8 mouse cellular contexts compared by ENCODE assay signal in the genomic region with DNA sequence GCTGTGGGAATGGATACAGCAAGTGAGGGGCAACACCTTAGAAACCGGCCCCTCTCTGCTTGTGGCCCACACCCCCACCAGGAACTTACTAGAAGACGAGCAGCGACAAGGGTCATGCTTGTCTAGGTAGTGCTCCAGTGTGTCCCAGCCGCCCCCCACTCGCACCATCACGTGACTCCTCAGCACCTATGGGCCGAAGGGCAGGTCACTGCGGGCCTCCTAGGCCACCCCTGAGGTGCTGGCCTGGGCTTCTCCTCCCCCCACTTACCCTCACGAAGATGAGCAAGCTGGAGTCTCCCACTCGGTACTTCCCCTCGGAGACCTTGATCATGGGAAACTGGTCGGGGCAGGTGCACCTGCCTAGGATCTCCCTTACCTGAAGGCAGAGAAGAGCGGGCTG. TPM values are rescaled to one million over a fixed set of nuclear protein-coding genes. Genes with fewer than 3 reads are reported as not detected.
DNase-seq lines count a peak whose midpoint lies in the region; ATAC-seq and TF ChIP-seq lines count a peak whose summit lies in the region.

No protein-coding gene starts in this region.

- H3K9me3 ChIP-seq in erythroblast, embryonic 14.5 days (ENCODE audit: control insufficient read depth, low read length) = peaks cover 24% of the 10 kb centered on the region
- H3K9me3 ChIP-seq in hindbrain, embryonic 10.5 days = no peaks in the 10 kb centered on the region
- H3K9me3 ChIP-seq in midbrain, embryonic 10.5 days (replicated peaks) = no peaks in the 10 kb centered on the region

- H3K4me3 ChIP-seq in erythroblast, embryonic 14.5 days (replicated peaks) = peak overlapping the region; percentile 33
- H3K4me3 ChIP-seq in hindbrain, embryonic 10.5 days = peak overlapping the region; percentile 51
- H3K4me3 ChIP-seq in midbrain, embryonic 10.5 days = peak overlapping the region; percentile 54
- H3K4me3 ChIP-seq in cerebellum, adult 2 months (replicated peaks; ENCODE audit: insufficient read depth, low read depth, low read length) = no peak overlapping the region

- H3K4me1 ChIP-seq in erythroblast, embryonic 14.5 days (ENCODE audit: control insufficient read depth) = peaks cover 57% of the 10 kb centered on the region
- peaks cover 75% of the 10 kb centered on the region for H3K4me1 ChIP-seq in hindbrain, embryonic 10.5 days (replicated peaks)
- H3K4me1 ChIP-seq in midbrain, embryonic 10.5 days = peaks cover 78% of the 10 kb centered on the region
- H3K4me1 ChIP-seq in cerebellum, adult 2 months (ENCODE audit: control insufficient read depth, insufficient read depth, low read length) = peaks cover 16% of the 10 kb centered on the region

- TF ChIP-seq POLR2A in cerebellum, adult 2 months (IDR thresholded peaks at IDR 0.05; ENCODE audit: borderline replicate concordance, insufficient read depth, low read length) = no peak

- no peak for TF ChIP-seq CTCF in cerebellum, adult 2 months (IDR thresholded peaks at IDR 0.05; ENCODE audit: borderline replicate concordance, insufficient read depth, low read depth, low read length)

- H3K27me3 ChIP-seq in erythroblast, embryonic 14.5 days (ENCODE audit: control insufficient read depth) = peaks cover 77% of the 10 kb centered on the region
- H3K27me3 ChIP-seq in hindbrain, embryonic 10.5 days (ENCODE audit: insufficient read depth, poor library complexity, severe bottlenecking) = peaks cover 76% of the 10 kb centered on the region
- peaks cover 78% of the 10 kb centered on the region for H3K27me3 ChIP-seq in midbrain, embryonic 10.5 days (ENCODE audit: low read depth, poor library complexity, severe bottlenecking)
- no peaks in the 10 kb centered on the region; the same call in 1 of the 2 replicates for H3K27me3 ChIP-seq in cerebellum, adult 2 months (ENCODE audit: control insufficient read depth, insufficient read depth, low read length)

- 10% methylated on average over 13 of the region's 13 CpGs for WGBS in hindbrain, embryonic 10.5 days
- WGBS in midbrain, embryonic 10.5 days = 10% methylated on average over 13 of the region's 13 CpGs
- 39% methylated on average over 13 of the region's 13 CpGs for WGBS in cerebellum, adult 2 months

- ATAC-seq in erythroblast, adult 5-6 weeks (replicated peaks; ENCODE audit: low FRiP score, poor library complexity, severe bottlenecking) = no peak

- DNase-seq in CD4-positive helper T cell, adult 2 months (ENCODE audit: low read depth, low spot score) = peak; percentile 40
- DNase-seq in hindbrain, embryonic 10.5 days (ENCODE audit: low spot score) = peak; percentile 20
- DNase-seq in midbrain, embryonic 10.5 days (ENCODE audit: low spot score) = no peak
- no peak for DNase-seq in urinary bladder, postnatal 4 days (ENCODE audit: low spot score in 2 of 2)
- no peak for DNase-seq in cerebellum, adult 2 months
- no peak for DNase-seq in adrenal gland, postnatal 10 days

- H3K36me3 ChIP-seq in erythroblast, embryonic 14.5 days (ENCODE audit: control insufficient read depth) = peaks cover 12% of the 10 kb centered on the region
- peaks cover under 1% of the 10 kb centered on the region; the same call in 1 of the 2 replicates for H3K36me3 ChIP-seq in hindbrain, embryonic 10.5 days
- H3K36me3 ChIP-seq in midbrain, embryonic 10.5 days = peaks cover 5% of the 10 kb centered on the region; the same call in 1 of the 2 replicates

- H3K27ac ChIP-seq in hindbrain, embryonic 10.5 days = peak overlapping the region; percentile 76; the same call in 1 of the 2 replicates
- H3K27ac ChIP-seq in midbrain, embryonic 10.5 days (replicated peaks) = peak overlapping the region; percentile 74
- no peak overlapping the region for H3K27ac ChIP-seq in cerebellum, adult 2 months (ENCODE audit: insufficient read depth, low read length)

RNA-seq across cellular contexts. Expression of a gene that starts 2.8 kb away (rescaled TPM):
- 1.7 and 2.3 TPM in 2 replicates for polyA plus RNA-seq in erythroblast, embryonic 14.5 days (2012)
- total RNA-seq in erythroblast, adult 5-6 weeks (2015; ENCODE audit: low replicate concordance) = 0.58 TPM in 1 of 2 replicates, not detected in the other
- total RNA-seq in erythroblast, adult 5-6 weeks (2017; ENCODE audit: low replicate concordance) = 0.34 and 0.56 TPM in 2 replicates
- 25.5 and 34.9 TPM in 2 replicates for polyA plus RNA-seq in hindbrain, embryonic 10.5 days (2016; fragmentation: Nextera tagmentation; extraction: Ambion mirVana)
- polyA plus RNA-seq in midbrain, embryonic 10.5 days (2016; fragmentation: Nextera tagmentation; extraction: Ambion mirVana) = 22.0 and 23.6 TPM in 2 replicates
- polyA plus RNA-seq in cerebellum, adult 2 months (2012; rRNA removed) = 52.2 and 57.4 TPM in 2 replicates
- total RNA-seq in adrenal gland, postnatal 10 days (2021) = 10 to 100 TPM; 28.0 to 32.8 TPM

RNA-seq across cellular contexts. Expression of a gene that starts 4.4 kb away (rescaled TPM):
- polyA plus RNA-seq in erythroblast, embryonic 14.5 days (2012) = not detected in 2 replicates
- total RNA-seq in erythroblast, adult 5-6 weeks (2015; ENCODE audit: low replicate concordance) = not detected in 2 replicates
- total RNA-seq in erythroblast, adult 5-6 weeks (2017; ENCODE audit: low replicate concordance) = not detected in 2 replicates
- polyA plus RNA-seq in hindbrain, embryonic 10.5 days (2016; fragmentation: Nextera tagmentation; extraction: Ambion mirVana) = 0.44 and 0.84 TPM in 2 replicates
- 0.44 and 1.2 TPM in 2 replicates for polyA plus RNA-seq in midbrain, embryonic 10.5 days (2016; fragmentation: Nextera tagmentation; extraction: Ambion mirVana)
- 2.3 and 2.9 TPM in 2 replicates for polyA plus RNA-seq in cerebellum, adult 2 months (2012; rRNA removed)
- under 1 TPM; 0.33 to 0.97 TPM for total RNA-seq in adrenal gland, postnatal 10 days (2021)

RNA-seq across cellular contexts. Expression of a gene that starts 36.4 kb away (rescaled TPM):
- polyA plus RNA-seq in erythroblast, embryonic 14.5 days (2012) = 1.6 and 2.0 TPM in 2 replicates
- 5.6 and 9.2 TPM in 2 replicates for total RNA-seq in erythroblast, adult 5-6 weeks (2015; ENCODE audit: low replicate concordance)
- 4.5 and 10.9 TPM in 2 replicates for total RNA-seq in erythroblast, adult 5-6 weeks (2017; ENCODE audit: low replicate concordance)
- 29.1 and 29.3 TPM in 2 replicates for polyA plus RNA-seq in hindbrain, embryonic 10.5 days (2016; fragmentation: Nextera tagmentation; extraction: Ambion mirVana)
- polyA plus RNA-seq in midbrain, embryonic 10.5 days (2016; fragmentation: Nextera tagmentation; extraction: Ambion mirVana) = 33.0 and 33.6 TPM in 2 replicates
- polyA plus RNA-seq in cerebellum, adult 2 months (2012; rRNA removed) = 27.6 and 29.5 TPM in 2 replicates
- total RNA-seq in adrenal gland, postnatal 10 days (2021) = 10 to 100 TPM; 18.5 to 24.5 TPM

RNA-seq across cellular contexts. Expression of a gene that starts 36.7 kb away (rescaled TPM):
- 130 and 171 TPM in 2 replicates for polyA plus RNA-seq in erythroblast, embryonic 14.5 days (2012)
- 139 and 186 TPM in 2 replicates for total RNA-seq in erythroblast, adult 5-6 weeks (2015; ENCODE audit: low replicate concordance)
- 453 and 581 TPM in 2 replicates for total RNA-seq in erythroblast, adult 5-6 weeks (2017; ENCODE audit: low replicate concordance)
- polyA plus RNA-seq in hindbrain, embryonic 10.5 days (2016; fragmentation: Nextera tagmentation; extraction: Ambion mirVana) = 877 and 924 TPM in 2 replicates
- 903 and 985 TPM in 2 replicates for polyA plus RNA-seq in midbrain, embryonic 10.5 days (2016; fragmentation: Nextera tagmentation; extraction: Ambion mirVana)
- 412 and 449 TPM in 2 replicates for polyA plus RNA-seq in cerebellum, adult 2 months (2012; rRNA removed)
- total RNA-seq in adrenal gland, postnatal 10 days (2021) = 100 to 1,000 TPM; 218 to 322 TPM

Comparison
In these comparisons a context has a peak if more than half of its experiments do, and no peak if none do; other contexts are left out.
1. DNase-seq: peak in CD4-positive helper T cell, adult 2 months (single experiment) and hindbrain, embryonic 10.5 days (single experiment); none in midbrain, embryonic 10.5 days (single experiment), urinary bladder, postnatal 4 days (0 of 2), cerebellum, adult 2 months (0 of 2) and adrenal gland, postnatal 10 days (single experiment).